Mouse (Mus musculus) midbrain, embryonic 13.5 days (tissue): ENCODE measurements around the gene Cma2. TPM values are rescaled to one million over a fixed set of nuclear protein-coding genes. Genes with fewer than 3 reads are reported as not detected.

Experiments used
- ATAC-seq: fragments of 200-750 bp; cut with Nextera tagmentation; 2 replicates; pipeline ENCODE4 v1.8.0; 2017; ENCODE audit warnings: mild to moderate bottlenecking, moderate TSS enrichment, moderate library complexity
- H3K27ac ChIP-seq: fragments of 300-500 bp; sonication (generic); 2 replicates; pipeline ENCODE4 v1.5.1; 2015; ENCODE audit warnings: inconsistent platforms, mild to moderate bottlenecking, moderate library complexity
- H3K27me3 ChIP-seq: fragments of 300-500 bp; sonication (generic); 2 replicates; pipeline ENCODE4 v1.6.1; 2015; ENCODE audit warnings: mild to moderate bottlenecking, inconsistent platforms
- H3K36me3 ChIP-seq: fragments of 300-500 bp; sonication (generic); 2 replicates; pipeline ENCODE4 v1.6.1; 2015; ENCODE audit warnings: mild to moderate bottlenecking, inconsistent platforms
- H3K4me1 ChIP-seq: fragments of 300-500 bp; sonication (generic); replicated peaks from 2 replicates; pipeline ENCODE4 v1.6.1; 2015; ENCODE audit warnings: inconsistent platforms
- H3K4me2 ChIP-seq: fragments of 300-500 bp; sonication (generic); replicated peaks from 2 replicates; pipeline ENCODE4 v1.6.1; 2015; ENCODE audit warnings: moderate library complexity, mild to moderate bottlenecking, inconsistent platforms
- H3K4me3 ChIP-seq: fragments of 300-500 bp; sonication (generic); replicated peaks from 2 replicates; pipeline ENCODE4 v1.5.1; 2015; ENCODE audit warnings: mild to moderate bottlenecking, inconsistent platforms
- H3K9ac ChIP-seq: fragments of 300-500 bp; sonication (generic); replicated peaks from 2 replicates; pipeline ENCODE4 v1.6.1; 2015; ENCODE audit warnings: mild to moderate bottlenecking, inconsistent platforms
- H3K9me3 ChIP-seq: fragments of 300-500 bp; sonication (generic); 2 replicates; pipeline ENCODE4 v1.6.1; 2016; ENCODE audit warnings: mild to moderate bottlenecking, inconsistent platforms
- WGBS: fragments of 180-500 bp; shearing (Covaris S2); methylation state at CpG from one replicate; pipeline ENCODE4 v1.1.7; 2015; 5-methylcytosine and 5-hydroxymethylcytosine counted together
- polyA plus RNA-seq: library from polyadenylated mRNA; unstranded; fragments of >200 nt; fragmentation: Nextera tagmentation; extraction: Ambion mirVana; gene quantifications from 2 replicates; pipeline ENCODE4 v1.2.1, GENCODE M21; 2015

The Cma2 gene
- not detected in 2 replicates for polyA plus RNA-seq

- Histone ChIP-seq H3K9me3 (no peaks in the 10 kb centered on the region), H3K4me3 (no peak within 1 kb of the TSS), H3K4me2 (no peak within 1 kb of the TSS), H3K27me3 (no peaks in the 10 kb centered on the region), H3K27ac (no peak within 1 kb of the TSS), H3K36me3 (no peaks in the 10 kb centered on the region), H3K9ac (no peak within 1 kb of the TSS), H3K4me1 (no peaks in the 10 kb centered on the region)
- no peak for ATAC-seq
- 87% methylated on average over 6 of the region's 6 CpGs for WGBS
Observed at GRCm38 (mm10) chr14:55950346-55951030, at the start of gene Cma2. Gene Cma2, plus strand, starts transcription at chr14:55950980.

DNA sequence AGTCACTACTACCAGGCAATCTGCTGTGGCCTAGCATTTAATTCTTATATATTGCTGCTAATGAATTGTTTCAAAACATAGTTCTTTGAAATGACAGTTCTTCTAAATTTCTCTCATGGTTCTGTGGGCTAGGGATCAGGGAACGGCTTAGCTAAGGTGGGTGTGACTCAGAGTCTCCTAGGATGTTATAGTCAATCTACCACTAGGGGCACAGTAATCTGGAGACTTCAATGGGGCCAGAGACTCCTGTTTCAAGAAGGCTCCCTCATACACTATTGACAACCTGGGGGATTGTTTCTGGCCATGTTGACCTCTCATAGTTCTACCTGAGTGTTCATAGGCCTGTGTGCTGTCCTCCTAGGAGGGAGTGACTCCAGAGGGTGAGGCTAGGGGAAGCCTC lies 45.3 kb upstream of the Cma2 start:
- WGBS, result 24% methylated on average over 1 of the region's 1 CpGs
- ATAC-seq, result no peak
- Histone ChIP-seq H3K4me1 (peaks cover 7% of the 10 kb centered on the region), H3K4me2 (no peak overlapping the region), H3K4me3 (no peak overlapping the region), H3K9ac (no peak overlapping the region), H3K36me3 (no peaks in the 10 kb centered on the region), H3K27ac (no peak overlapping the region), H3K27me3 (no peaks in the 10 kb centered on the region), H3K9me3 (no peaks in the 10 kb centered on the region)

- no peak overlapping the region for H3K9ac ChIP-seq
- H3K36me3 ChIP-seq, result no peaks in the 10 kb centered on the region
- ATAC-seq, result no peak
- H3K4me1 ChIP-seq, result no peaks in the 10 kb centered on the region
- H3K4me3 ChIP-seq, result no peak overlapping the region
- H3K27ac ChIP-seq, result no peak overlapping the region
- no peak overlapping the region for H3K4me2 ChIP-seq
- H3K27me3 ChIP-seq, result no peaks in the 10 kb centered on the region
- 63% methylated on average over 4 of the region's 4 CpGs for WGBS
- no peaks in the 10 kb centered on the region for H3K9me3 ChIP-seq
Observed at GRCm38 (mm10) chr14:55913406-55913805, 37.4 kb upstream of the Cma2 start.

DNA sequence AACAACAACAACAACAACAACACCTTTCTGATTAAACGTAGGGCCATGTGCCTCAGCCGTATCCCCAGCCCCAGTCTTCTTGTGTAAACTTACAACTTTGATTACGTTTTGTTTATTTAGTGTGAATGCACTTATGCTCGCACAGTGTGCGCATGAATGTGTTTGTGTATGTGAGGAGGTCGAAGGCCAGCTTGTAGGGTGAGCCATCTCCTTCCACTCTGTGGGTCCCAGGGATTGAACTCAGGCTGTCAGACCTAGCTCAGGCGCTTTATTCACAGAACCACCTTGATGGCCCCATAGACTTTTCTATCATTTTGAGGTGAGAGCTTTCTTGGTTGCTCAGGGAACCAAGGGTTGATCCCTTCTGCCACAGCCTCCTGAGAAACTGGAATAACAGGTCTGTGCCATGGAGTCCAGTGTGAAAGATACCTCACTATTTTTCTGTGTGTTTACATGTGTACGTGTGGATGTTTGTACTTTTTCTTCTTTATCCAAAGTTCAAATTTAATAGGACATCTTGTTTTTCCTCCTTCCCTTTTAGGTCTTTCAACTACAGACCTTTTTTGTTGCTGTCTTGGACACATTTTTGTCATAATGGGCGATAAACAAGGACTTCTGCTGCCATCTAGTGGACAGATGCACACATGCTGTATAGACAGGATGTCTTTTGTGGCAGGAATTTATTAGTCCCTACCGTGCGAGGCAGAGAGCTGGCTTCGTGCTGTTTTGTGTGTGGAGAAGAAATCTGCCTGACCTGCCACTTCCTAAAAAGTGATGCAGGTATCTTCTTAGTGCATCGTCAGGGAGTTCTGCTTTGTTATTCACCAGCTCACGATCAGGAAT lies 32.3 kb upstream of the Cma2 start:
- Histone ChIP-seq H3K9me3 (no peaks in the 10 kb centered on the region), H3K9ac (peak overlapping the region; percentile 53; the same call in 1 of the 2 replicates), H3K4me3 (no peak overlapping the region), H3K4me1 (no peaks in the 10 kb centered on the region), H3K27me3 (no peaks in the 10 kb centered on the region), H3K4me2 (peak overlapping the region; percentile 33), H3K36me3 (no peaks in the 10 kb centered on the region), H3K27ac (no peak overlapping the region)
- 41% methylated on average over 14 of the region's 14 CpGs for WGBS
- peak; percentile 81 for ATAC-seq

- no peaks in the 10 kb centered on the region for H3K27me3 ChIP-seq
- no peak overlapping the region for H3K9ac ChIP-seq
- no peak for ATAC-seq
- no peaks in the 10 kb centered on the region for H3K36me3 ChIP-seq
- H3K4me1 ChIP-seq, result no peaks in the 10 kb centered on the region
- WGBS, result 89% methylated on average over 7 of the region's 7 CpGs
- H3K9me3 ChIP-seq, result no peaks in the 10 kb centered on the region
- no peak overlapping the region for H3K27ac ChIP-seq
- H3K4me3 ChIP-seq, result no peak overlapping the region
- H3K4me2 ChIP-seq, result no peak overlapping the region
Observed at GRCm38 (mm10) chr14:55922475-55923232, 28.1 kb upstream of the Cma2 start.

DNA sequence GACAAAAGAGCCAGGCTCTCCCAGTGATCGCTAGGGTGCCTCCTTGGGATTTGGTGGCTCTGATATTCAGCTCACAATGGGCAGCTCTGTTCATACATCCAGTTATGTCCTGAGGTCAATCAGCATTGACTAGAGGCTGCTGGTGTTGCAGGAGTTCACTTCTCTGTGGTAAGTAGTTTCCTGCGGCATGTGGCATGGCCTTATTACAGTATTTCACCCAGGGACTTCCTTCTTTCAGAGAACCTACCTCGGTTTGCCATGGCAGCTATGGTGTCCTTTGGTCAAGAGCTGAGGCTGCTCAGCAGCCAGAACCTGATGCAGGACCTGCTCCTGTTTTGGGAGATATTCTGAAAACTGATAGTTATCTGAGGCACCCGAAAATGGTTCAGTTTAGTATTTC lies 23.9 kb upstream of the Cma2 start:
- no peak overlapping the region for H3K4me2 ChIP-seq
- H3K9me3 ChIP-seq, result no peaks in the 10 kb centered on the region
- WGBS, result 94% methylated on average over 4 of the region's 4 CpGs
- H3K27me3 ChIP-seq, result no peaks in the 10 kb centered on the region
- no peak overlapping the region for H3K27ac ChIP-seq
- H3K4me1 ChIP-seq, result no peaks in the 10 kb centered on the region
- no peak overlapping the region for H3K9ac ChIP-seq
- ATAC-seq, result no peak
- H3K36me3 ChIP-seq, result no peaks in the 10 kb centered on the region
- no peak overlapping the region for H3K4me3 ChIP-seq

DNA sequence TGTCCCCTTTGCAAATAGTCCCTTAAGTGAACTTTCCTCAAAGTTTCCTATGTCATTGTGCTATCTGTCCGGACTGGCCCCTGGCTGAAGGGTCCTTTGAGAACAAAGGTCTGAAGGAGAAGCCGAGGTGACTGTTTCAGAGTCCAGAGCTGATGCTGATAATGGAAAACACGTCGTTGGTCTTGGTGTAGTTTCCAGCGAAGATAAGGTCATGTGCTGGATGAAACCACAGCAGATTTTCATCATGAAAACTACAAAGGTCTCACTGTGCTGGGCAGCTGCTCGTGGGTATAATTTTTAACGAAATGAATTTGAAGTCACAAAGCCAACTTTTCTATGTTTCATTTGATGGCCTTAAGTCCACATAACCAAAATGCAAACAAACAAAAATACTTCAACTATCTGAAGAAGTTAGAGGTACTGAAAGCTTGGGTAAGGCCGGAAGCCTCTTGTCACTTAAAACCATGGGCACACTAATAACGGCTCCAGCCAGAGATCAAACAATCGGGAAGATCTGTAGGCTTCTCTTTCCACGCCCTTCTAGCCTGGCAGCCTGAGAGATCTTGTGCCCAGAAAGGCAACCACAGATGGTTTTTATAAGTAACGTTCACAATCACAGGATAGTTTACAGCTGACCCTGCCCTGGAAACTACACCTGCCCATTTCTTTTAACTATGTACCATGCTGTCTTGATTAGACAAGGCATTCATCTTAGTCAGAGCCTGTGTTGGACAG lies 21.4 kb upstream of the Cma2 start:
- Histone ChIP-seq H3K27me3 (no peaks in the 10 kb centered on the region), H3K4me3 (no peak overlapping the region)
- WGBS, result 84% methylated on average over 12 of the region's 12 CpGs

GRCm38 (mm10) chr14:55933586-55933985 lies 17.2 kb upstream of the Cma2 start:
- H3K27ac ChIP-seq, result no peak overlapping the region
- no peaks in the 10 kb centered on the region for H3K36me3 ChIP-seq
- H3K9me3 ChIP-seq, result no peaks in the 10 kb centered on the region
- H3K4me3 ChIP-seq, result no peak overlapping the region
- WGBS, result 69% methylated on average over 7 of the region's 7 CpGs
- no peak overlapping the region for H3K9ac ChIP-seq
- H3K4me1 ChIP-seq, result no peaks in the 10 kb centered on the region
- H3K27me3 ChIP-seq, result no peaks in the 10 kb centered on the region
- no peak for ATAC-seq
- H3K4me2 ChIP-seq, result no peak overlapping the region

More for the DNA sequence above, 21.4 kb upstream of the Cma2 start:
- no peak for ATAC-seq
- Histone ChIP-seq H3K36me3 (no peaks in the 10 kb centered on the region), H3K9me3 (no peaks in the 10 kb centered on the region), H3K27ac (no peak overlapping the region), H3K9ac (no peak overlapping the region), H3K4me2 (no peak overlapping the region), H3K4me1 (no peaks in the 10 kb centered on the region)

DNA sequence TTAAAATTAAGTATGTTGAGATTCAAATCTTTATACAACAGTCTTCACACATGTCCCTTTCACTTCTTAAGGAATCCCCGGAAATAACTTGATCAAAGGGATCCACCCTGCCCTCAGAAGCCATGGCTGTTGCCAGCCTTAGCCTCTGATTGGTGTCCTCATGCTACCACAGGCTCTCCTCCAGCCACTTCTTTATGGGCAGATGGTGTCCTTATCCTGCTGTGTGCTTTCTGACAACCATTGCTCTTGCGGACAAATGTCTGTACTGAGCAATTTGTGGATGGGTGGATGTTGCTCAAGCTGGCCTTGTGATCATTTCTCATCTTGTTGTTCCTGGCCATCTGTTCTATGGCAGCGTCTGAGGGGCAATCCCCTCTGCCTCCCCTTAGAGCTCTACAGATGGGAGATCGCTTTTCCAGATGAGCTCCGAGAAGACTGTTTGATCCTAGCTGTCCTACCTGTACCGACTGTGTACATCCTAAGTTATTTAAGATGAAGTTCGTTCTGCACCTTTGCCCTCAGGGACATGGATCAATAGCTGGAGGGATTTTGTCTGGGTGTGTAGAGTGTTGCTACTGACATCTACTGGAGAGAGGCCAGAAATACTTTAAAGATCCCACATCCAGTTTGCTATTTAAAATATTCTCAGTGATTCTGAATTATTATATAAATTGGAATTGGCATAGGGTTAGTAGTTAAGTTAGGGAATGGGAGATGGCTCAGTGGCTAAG lies 10.5 kb upstream of the Cma2 start:
- 55% methylated on average over 7 of the region's 7 CpGs for WGBS
- H3K9ac ChIP-seq, result no peak overlapping the region
- ATAC-seq, result no peak
- no peak overlapping the region for H3K4me2 ChIP-seq
- no peaks in the 10 kb centered on the region for H3K36me3 ChIP-seq
- no peaks in the 10 kb centered on the region for H3K27me3 ChIP-seq
- no peak overlapping the region for H3K4me3 ChIP-seq
- H3K9me3 ChIP-seq, result no peaks in the 10 kb centered on the region
- H3K27ac ChIP-seq, result no peak overlapping the region
- H3K4me1 ChIP-seq, result no peaks in the 10 kb centered on the region

DNA sequence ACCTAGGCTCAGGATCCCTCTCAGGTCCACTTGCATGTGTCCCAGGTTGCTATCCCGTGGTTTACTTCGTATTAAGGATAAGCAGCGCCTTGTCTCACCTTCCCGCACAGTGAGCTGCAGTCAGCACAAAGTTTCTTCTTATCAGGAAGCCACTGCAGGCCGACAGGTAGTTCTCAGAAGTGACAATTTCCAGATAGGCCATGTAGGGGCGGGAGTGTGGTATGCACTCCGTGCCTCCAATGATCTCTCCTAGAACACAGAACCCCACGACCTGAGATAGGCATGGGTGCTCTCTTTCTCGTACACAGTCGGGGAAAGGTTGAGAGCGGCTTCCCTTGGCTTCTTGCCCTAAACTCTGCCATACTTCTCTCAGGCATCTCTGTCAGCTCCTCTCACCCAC lies 7.2 kb upstream of the Cma2 start:
- Histone ChIP-seq H3K27ac (no peak overlapping the region), H3K9ac (no peak overlapping the region), H3K4me3 (no peak overlapping the region), H3K36me3 (no peaks in the 10 kb centered on the region), H3K9me3 (no peaks in the 10 kb centered on the region), H3K4me1 (no peaks in the 10 kb centered on the region), H3K27me3 (no peaks in the 10 kb centered on the region), H3K4me2 (no peak overlapping the region)
- 87% methylated on average over 11 of the region's 11 CpGs for WGBS
- no peak for ATAC-seq

DNA sequence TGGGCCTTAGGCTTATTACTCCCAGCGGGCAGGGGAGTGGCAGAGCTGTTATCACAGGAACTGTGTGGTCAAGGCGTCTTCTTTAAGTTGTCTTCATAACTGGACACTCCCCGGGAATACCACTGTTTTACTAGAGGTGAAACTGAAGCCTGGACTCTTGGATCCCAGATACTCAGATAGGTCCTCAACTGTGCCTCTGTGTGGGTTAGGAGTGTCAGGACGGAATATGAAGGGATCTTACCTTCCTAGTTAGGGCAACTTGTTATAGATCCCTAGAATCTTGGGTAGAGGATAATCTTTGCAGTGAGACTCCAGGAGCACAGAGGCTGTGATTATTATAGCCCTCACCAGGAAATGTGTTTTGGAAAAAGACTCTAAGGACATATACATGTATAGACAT lies 6.2 kb upstream of the Cma2 start, which contains the start of gene Cma1:
Cma1 (minus strand) TSS at position 101 of the 400 bp plus-strand sequence.
- H3K9ac ChIP-seq, result no peak within 1 kb of the TSS

More for the DNA sequence above, 6.2 kb upstream of the Cma2 start, which contains the start of gene Cma1:
- no peak for ATAC-seq
- no peak within 1 kb of the TSS for H3K4me3 ChIP-seq
- H3K4me2 ChIP-seq, result no peak within 1 kb of the TSS
- no peaks in the 10 kb centered on the region for H3K9me3 ChIP-seq
- no peaks in the 10 kb centered on the region for H3K36me3 ChIP-seq
- 82% methylated on average over 4 of the region's 4 CpGs for WGBS
- H3K27ac ChIP-seq, result no peak within 1 kb of the TSS
- no peaks in the 10 kb centered on the region for H3K27me3 ChIP-seq
- no peaks in the 10 kb centered on the region for H3K4me1 ChIP-seq
